Mouse (Mus musculus) ovary, postnatal 36 days (tissue): Measurements from ENCODE around the gene Gm5148.

Experiments used
- DNase-seq: peaks from one replicate; pipeline ENCODE4 v3.0.0; 2022; ENCODE audit warnings: low spot score, mixed read lengths

The Gm5148 gene

DNA sequence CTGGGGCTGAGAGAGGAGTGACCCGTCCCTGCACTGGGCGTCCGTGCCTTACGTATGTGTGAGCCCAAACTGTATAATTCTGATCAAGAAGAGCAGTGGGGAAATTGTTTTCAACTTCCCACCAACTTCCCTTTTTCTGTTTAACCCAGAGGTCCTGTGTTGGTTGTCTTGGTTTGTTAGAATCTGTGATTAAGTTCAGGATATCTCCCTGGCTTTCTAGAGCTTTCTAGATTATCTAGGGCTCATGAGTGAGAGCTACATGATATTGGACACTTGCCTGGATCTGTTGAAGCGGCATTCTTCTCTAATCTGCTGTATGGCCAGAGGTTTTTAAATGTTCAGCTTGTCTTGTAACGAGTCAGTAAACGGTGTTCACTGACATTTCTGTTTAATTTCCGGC lies 30.7 kb downstream of the Gm5148 start:
- no peak for DNase-seq

DNA sequence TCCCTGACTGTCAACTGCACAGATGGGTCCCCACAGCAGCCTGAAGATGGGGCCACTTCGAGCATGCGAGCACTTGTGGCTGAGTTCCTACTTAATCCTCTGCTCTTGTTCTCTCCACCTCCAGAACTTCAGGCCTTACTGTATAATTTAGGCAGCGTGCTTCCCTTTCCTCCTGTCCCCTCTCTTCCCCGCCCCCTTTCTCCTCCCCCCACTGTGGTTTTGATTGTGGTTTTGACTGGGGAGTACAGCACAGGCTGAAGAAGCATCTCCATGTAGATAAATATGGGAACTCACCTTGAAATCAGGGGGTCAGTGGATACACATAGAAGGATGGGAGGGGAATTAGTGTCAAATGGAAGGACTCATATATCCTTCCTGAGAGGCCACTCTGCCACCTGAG lies 31.3 kb downstream of the Gm5148 start:
- no peak for DNase-seq

DNA sequence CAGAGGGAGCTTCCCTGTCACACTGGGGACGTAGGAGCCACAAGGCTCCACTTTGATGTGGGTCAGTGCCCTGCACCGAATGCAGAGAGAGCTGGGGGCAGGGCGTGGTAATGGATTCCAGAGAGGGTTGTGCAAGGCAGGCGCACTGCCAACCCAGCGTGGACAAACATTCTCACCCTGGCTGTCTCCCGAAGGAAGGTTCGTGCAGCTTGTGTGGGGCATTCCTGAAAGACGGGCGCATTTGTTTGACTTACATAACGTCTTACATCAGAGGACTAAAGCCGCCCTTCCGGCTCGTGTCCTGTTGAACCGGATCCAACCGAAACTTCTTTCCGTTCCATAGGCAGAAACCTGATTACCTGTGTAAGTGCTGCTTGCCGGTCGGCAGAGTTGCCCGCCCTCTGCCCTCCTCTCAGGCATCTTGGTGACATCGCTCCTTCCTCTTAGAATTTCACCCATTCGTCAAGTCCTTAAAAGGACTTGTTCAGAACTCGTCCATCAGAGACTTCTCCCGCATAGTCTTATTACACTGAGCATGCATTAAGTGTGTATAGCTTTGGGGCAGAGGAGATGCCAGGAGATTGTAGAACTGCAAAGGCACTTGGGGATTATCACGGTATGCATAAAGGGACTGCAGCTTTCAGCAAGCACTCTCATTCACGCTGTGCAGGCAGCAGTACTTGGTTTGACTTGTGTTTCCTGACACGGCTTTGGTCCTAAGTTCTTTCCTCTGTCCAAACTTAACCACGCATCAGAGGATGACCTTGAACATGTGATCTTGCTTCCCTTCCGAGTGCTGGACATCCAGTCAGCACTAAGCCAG lies 36.9 kb downstream of the Gm5148 start:
- peak; percentile 46 for DNase-seq

DNA sequence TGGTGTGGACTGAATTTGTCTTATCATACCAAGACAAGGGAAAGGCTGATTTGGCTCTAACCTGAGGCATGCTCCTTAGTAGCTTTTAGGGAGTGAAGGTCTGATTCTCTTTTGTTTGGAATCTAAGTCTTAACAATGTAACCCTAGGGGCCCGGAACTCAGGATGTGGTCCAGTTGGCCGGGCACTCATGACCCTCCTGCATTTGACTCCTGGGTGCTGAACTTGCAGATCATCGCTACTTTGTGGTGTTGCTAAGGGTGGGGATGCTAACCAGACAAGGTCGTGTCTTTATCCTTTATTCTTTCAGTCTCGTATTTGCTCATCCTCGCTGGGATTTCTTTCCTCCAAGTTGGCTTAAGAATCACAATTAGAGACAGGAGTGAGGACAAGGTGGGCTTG lies 37.5 kb downstream of the Gm5148 start:
- DNase-seq = no peak

DNA sequence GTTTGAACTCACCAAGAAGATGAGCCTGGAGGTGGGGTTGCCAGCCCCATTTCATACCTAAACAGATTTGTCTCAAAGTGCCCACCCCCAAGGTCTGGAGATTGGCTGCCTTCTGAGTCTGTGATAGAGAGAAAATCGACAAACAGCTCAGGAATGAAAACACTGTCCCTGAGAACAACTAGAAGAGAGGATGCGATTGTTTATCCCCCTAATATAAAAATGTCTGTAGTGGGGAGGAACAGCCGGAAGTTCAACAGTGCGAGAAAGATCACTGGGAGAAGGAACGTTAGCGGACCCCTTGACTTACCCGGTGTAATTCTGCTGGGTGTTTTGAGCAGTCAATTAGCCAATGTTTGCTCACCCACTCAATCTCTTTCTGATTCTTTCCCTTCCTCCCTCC lies 38.1 kb downstream of the Gm5148 start:
- no peak for DNase-seq

DNA sequence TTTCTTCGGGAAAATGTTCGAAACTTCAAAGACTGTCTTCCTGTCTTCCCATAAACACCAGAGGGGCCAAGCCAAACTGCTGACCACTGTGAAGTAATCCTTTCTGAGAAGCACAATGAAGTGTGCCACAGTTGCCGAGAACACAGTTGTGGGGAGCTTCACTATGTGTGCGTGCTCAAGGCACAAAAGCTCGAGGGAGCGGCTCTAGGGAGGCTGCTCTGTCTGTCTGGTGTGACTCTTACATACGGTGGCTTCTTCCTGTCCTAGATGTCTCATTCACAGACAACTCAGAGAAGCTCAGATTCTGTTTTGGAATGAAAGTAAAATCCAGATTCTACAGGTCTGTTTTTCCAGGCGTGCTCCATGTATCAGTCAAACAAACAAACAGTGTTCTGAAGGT lies 48.0 kb downstream of the Gm5148 start:
- no peak for DNase-seq

DNA sequence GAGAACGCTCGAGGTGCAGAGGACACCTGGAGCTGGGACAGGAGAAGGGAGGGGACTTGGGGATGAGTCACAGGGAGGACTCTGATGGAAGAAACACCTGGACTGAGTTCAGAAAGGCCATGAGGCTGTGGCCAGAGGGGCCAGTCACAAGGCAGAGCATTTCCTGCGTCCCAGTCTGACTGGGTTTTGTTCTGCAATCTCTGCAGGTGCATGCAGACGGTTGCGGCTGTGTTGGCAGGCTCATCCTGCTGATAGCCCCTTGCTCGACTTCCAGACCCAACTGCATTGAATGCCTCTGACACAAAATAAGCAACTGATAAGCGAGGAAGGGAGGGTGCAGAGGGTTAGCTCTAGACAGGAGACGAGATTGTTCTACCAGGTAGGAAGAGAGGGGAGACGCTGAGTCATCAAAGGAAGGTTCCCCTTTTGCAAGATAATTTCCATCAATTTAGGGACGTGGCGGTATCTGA lies 49.2 kb downstream of the Gm5148 start:
- no peak for DNase-seq

DNA sequence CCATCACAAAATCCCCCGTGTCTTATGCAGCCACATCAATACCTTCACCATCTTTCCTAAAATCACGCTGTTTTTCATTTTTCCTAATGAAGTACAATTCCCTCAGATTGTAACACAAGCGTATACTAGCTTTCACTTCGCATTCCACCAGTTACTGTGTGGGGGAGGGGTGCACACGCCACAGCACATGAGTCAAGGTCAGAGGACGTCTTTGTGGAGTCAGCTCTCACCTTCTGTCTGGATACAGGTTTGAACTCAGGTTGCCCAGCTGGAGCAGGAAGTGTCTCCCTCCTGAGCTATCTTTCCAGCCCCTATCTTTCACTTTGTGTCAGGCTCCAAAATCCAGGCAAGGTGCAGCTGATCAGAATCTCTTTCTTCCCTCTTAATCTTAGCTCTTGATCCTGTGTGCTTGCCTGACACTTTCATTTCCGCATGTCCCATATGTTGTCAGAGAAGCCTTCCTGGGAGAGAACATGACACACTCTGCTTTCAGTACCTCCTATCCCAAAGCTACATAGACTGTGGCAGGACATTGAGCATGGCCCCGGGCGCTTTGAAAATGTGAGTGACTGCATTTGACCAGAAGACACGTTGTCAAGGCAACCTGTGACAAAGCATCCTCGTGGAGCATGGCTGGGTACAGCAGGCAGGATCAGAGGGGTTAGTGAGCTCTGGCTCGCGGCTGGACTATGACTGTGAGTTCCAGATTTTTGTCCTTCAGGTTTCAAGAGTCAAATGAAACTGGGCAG lies 50.6 kb downstream of the Gm5148 start:
- DNase-seq = no peak

DNA sequence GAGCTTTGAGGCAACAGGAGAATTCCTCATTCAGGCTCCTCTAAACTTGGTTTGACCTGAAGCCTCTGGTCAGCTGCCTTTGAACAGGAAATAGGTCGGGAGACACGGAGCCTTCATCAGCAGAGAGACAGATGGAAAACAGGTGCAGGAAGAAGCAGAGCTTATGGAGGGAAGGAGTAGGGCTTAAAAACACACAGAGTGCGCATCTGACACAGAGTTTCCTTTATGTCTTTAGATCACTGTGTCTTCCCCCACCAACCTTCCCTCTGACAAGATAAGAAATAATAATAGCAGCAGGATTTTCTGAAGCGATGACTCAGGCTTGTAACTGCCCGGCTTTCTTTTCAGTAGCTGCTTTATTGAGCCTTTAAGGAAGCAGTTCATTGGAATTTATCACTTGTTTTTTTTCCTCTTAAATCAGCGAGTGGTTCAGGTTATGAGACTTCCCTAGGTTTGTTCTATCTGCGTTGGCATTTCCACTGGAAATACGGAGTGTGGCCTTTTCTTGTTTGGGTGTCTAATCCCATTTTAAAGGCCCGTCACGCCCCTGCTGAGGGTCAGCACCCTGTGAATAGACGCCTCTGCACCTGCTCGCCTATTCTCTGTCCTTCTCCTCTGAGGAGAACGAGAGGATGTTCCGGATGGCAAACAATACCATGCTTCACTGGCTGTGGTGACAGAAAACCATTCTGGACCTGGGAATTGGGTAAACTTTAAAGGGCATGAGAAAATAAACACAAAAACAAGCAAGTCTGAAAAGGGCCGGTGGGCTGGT lies 51.8 kb downstream of the Gm5148 start:
- DNase-seq = no peak

DNA sequence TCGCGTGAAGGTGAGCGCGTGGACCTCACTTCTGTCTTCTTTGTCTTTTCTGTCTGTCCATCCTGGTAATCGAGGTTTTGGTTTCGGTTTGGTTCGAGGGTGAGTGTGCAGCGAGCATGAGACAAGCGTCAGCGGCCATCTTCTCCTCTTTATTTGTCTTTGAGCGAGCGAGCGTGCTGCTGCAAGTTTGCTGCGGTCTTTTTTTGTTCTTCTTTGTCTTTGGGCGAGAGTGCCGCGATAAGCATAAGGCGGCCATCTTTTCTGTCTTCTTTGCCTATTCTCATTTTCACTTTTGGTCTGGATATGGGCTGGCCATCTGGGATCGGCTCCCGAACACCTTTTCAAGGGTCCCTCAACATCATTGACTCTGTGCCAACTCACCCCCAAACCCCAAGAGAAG lies 55.2 kb downstream of the Gm5148 start:
- no peak for DNase-seq

DNA sequence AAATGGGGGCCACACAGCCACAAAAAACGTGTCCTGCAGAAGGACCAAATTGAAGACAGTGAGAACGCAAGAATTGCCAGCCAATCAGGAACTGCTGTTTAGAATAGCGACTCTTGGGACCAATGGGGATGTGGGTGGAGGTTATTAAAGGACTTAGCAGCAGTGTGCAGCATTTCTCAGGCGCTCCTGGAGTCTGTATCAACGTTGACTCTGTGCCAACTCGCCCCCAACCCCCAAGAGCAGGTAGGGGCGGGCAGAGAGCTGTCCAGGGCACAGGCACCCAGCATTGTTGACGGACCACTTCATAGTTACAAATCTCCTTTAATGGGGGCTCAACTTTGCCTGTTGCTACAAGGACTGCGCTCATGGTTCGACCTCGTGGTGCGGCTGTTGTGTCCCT lies 55.6 kb downstream of the Gm5148 start:
- DNase-seq = no peak

DNA sequence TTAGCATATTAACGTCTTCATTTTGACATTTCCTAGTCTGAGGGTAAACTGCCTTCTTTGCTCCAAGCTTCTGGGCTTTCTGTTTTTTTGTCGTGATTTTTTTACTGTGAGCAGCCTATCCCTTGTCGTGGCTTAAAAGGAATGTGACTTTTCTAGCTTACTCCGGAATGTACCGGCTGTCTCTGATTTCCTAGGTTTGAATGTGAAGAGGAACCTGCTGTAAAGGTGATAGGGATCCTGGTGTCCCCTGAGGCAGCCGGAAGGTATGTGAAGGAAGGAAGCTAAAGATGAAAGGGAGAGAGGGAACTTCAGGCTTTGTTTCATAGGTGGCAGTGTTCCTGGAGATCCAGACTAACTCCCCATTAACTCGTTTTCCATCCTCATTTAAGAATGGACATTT lies 56.6 kb downstream of the Gm5148 start:
- no peak for DNase-seq

DNA sequence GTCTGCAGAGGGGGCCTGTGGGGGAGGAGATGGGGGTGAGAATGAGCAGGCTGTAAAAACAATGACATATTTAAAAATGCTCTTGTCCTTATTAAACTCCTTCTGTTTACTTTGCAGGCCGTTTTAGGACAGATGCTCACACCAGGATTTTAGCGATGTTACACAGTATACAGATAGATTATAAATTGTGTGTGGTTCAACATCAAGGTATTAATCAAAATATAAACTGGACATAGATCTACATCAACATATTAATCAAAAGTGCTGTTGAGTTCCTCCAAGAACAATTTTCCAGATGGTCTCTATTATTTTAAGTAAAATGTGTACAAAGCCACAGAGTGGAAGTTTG lies 57.2 kb downstream of the Gm5148 start:
- no peak for DNase-seq

DNA sequence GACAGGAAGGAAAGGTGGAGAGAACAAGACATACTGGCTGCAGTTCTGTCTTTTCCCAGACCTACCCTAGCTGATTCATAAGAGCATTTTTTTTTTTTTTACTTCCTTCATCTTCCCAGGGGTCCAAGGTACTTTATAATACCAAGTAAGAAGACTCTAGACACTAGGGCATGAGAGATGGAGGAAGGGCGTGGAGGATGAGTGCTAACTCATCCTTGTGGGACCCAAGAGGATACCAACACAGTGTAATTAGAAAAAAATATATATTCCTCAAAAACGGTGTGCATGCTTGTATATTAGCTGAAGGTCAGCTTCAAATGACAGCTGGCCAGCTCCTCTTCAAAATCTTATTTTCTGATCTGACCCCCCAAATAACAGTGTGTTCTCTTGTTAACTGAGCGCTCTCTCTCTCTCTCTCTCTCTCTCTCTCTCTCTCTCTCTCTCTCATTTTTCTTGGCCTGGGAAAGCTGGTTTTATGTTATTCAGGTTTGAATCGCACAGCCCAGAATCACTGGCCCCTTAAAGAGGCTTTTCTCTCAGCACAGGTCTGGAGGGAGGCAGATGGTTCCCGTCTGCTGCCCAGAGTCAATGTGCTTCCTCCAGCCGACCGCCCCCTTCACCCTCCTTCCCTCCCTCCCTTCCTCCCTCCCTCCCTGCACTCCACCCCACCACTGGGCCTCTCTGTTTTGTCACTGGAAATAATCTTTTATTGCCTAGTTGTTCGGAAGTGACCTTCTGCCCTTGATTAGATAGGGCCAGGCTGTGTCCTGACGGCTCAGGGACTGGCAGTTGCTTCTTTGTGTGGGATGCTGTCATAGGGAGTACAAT lies 57.8 kb downstream of the Gm5148 start:
- DNase-seq = peak; percentile 20
